Mouse (Mus musculus): ENCODE measurements around the gene Slc20a1. TPM values are rescaled to one million over a fixed set of nuclear protein-coding genes. Genes with fewer than 3 reads are reported as not detected.

Gene Slc20a1
- polyA plus RNA-seq, 1 experiment: 5.6 TPM

DNA sequence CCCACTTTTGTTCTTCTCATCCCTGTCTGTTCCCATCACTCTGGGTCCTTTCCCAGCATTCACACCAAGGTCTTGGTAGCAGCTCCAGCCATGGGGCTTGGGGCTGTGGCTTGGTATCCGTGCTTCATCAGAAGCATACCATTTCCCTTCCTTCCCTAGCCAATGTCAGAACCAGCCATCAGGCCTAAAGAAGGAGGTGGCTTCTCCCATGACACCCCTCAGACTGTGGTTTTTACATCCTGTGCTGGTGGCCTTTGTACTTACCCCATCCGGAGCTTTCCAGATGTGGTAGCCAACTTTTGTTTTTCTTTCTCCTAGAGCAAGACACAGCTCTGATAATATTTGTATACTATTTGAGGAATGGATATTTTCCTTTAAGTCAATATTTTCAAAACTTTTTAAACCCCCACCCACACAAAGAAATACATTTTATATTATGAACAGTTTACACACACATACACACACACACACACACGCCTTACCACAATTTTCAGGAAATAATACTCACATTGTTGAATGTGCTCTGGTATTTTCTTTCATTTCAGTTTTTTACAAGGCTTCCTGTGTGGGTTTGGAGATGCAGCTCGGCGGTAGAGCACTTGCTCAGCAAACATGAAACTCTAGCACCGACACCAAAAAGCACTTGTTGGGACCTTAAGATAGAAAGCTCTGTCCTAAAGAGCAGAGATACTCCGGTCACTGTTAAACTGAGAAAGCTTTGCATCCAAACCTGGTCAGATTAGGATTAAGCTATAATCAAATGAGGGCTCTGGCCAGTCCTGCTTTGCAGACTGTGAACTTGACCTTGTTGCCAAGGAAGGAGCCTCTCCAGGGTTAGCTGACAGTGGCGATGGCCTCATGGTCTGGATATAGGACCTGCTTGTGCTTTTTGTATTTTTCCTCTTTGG lies 18.4 kb upstream of the Slc20a1 start:
- peaks cover 4% of the 10 kb centered on the region; the same call in 1 of the 2 replicates for H3K4me1 ChIP-seq (ENCODE audit: control insufficient read depth, insufficient read depth, insufficient read length, low read length)
- H3K27ac ChIP-seq (replicated peaks; ENCODE audit: low read depth, low read length): 0 out of 2 replicates have a peak overlapping the region, but pooled peaks have one; percentile 50
- H3K4me3 ChIP-seq (ENCODE audit: insufficient read depth, low read depth, low read length): no peak overlapping the region

GRCm38 (mm10) chr2:129181509-129181908 lies 17.1 kb upstream of the Slc20a1 start:
- Histone ChIP-seq H3K4me1 (ENCODE audit: control insufficient read depth, insufficient read depth, insufficient read length, low read length) (peaks cover 4% of the 10 kb centered on the region; the same call in 1 of the 2 replicates), H3K27ac (replicated peaks; ENCODE audit: low read depth, low read length) (no peak overlapping the region), H3K4me3 (ENCODE audit: insufficient read depth, low read depth, low read length) (no peak overlapping the region)

DNA sequence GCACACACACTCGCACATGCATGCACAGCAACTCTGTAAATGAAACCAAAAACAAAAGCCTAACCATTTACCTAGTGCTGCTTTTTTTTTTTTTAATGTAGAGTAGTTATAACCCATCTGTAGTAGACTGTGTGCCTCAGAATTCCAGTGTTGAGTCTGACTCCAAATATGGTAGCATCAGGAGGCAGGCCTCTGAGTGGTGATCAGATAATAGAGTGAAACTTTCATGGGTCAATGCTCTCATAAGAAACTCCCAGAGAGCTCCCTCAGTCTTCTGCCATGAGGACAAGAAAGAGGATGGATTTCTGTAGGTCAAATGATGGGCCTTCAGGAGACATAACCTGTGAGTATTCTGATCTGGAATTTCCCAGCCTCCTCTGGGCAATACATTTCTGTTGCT lies 16.2 kb upstream of the Slc20a1 start:
- H3K4me3 ChIP-seq (ENCODE audit: insufficient read depth, low read depth, low read length): no peak overlapping the region
- no peak overlapping the region for H3K27ac ChIP-seq (replicated peaks; ENCODE audit: low read depth, low read length)

DNA sequence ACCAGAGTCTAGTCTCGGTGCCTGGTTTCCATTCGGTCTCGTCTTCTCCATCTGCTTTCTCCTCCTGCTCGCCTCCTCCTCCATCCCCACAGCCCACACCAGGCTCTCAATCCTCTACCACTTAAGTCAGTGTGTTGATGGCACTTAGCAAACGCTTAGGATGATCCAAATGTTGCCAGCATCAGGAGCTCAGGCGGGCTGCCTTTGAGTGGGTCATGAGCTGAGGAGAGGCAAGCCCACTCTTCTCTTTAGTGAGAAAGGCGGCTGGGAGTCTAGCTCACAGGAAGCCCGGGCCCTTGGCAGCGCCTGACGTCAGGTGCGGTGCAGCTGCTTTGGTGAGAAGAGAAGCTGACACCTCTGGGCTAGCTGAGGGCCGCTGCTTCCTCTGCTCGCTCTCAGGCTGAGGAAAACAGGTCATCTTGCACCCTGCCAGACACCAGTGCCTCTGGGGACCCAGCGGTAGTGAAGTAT lies 15.0 kb upstream of the Slc20a1 start:
- Histone ChIP-seq H3K4me3 (ENCODE audit: insufficient read depth, low read depth, low read length) (no peak overlapping the region), H3K4me1 (ENCODE audit: control insufficient read depth, insufficient read depth, insufficient read length, low read length) (peaks cover 4% of the 10 kb centered on the region; the same call in 1 of the 2 replicates), H3K27ac (replicated peaks; ENCODE audit: low read depth, low read length) (no peak overlapping the region)

More for the DNA sequence above, 16.2 kb upstream of the Slc20a1 start:
- peaks cover 4% of the 10 kb centered on the region; the same call in 1 of the 2 replicates for H3K4me1 ChIP-seq (ENCODE audit: control insufficient read depth, insufficient read depth, insufficient read length, low read length)

DNA sequence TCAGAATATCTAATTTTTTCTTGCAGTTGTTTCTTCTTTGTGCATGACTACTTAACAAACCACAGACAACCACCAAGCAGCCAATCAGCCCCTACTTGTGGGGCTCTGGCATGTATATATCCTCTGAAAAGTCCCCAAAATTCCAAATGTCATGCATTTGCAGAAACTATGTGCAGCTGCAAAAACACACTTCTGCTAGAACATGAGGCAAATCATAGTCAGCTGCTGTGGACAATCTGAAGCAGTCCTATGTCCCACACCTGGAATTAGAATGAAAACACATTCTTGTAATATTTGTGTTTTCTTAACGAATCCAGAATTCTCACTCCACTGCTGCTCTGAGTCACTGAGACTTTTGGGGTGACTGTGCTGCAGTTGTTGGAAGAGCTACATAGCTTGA lies 13.7 kb upstream of the Slc20a1 start:
- Histone ChIP-seq H3K4me1 (ENCODE audit: control insufficient read depth, insufficient read depth, insufficient read length, low read length) (peaks cover 4% of the 10 kb centered on the region; the same call in 1 of the 2 replicates), H3K4me3 (ENCODE audit: insufficient read depth, low read depth, low read length) (no peak overlapping the region), H3K27ac (replicated peaks; ENCODE audit: low read depth, low read length) (no peak overlapping the region)

DNA sequence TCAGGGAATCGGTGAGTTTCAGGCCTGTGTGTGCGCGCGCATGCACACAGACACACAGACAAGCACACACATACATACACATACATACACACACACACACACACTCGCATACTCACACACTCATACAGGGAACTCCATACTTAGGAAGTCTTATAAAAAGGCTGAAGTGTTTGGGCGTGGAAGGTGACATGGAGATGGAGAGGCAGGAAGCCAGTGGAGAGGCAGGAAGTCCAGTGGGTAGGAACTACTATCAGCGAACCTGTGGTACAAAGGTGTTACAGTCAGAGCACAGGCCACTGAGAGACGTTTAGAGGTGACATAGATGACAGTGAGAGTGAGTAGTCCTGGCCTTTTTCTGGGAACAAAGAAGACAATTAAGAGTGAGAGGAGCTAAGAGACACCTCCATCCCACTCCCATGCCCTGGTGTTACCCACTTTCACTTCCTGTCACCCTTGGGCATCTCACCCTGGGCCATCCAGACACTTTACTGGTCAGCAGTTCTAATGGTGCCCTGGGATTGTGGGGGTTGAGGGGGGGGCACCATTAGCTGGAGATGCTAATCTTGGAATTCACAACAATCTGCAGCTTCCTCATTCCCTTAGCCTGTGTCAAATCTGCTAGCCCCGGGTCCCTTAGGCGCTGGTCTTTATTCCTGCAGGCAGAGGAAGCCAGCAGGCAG lies 12.8 kb upstream of the Slc20a1 start:
- no peak overlapping the region for H3K27ac ChIP-seq (replicated peaks; ENCODE audit: low read depth, low read length)
- no peak overlapping the region for H3K4me3 ChIP-seq (ENCODE audit: insufficient read depth, low read depth, low read length)
- peaks cover 4% of the 10 kb centered on the region; the same call in 1 of the 2 replicates for H3K4me1 ChIP-seq (ENCODE audit: control insufficient read depth, insufficient read depth, insufficient read length, low read length)

DNA sequence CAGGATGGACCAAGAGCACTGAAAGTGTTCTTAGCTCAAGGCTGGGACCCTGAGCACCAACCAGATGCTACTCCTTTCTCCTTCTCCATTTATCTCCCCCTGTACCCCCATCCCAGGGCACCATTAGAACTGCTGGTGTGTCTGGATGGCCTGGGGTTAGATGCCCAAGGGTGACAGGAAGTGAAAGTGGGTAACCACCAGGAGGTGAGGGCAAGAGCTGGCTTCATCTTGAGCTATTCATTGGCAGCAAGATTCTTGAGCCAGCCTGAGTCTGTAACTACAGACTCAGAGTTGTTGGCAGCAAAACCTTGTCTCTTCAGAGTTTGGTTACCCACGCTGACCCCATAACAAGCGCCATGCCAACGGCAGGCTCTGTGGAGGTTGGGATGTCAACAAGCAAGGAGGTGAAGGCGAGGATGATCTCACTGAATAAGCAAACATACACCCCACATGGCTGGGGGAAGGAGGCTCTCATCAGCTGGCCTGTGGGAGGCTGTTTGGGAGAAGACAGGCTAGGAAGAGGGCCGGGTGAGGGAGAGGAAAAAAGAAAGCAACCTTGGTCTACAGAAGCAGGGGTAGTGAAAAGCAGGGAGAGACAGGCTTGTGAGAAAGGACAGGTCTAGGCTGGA lies 12.2 kb upstream of the Slc20a1 start:
- Histone ChIP-seq H3K4me3 (ENCODE audit: insufficient read depth, low read depth, low read length) (no peak overlapping the region), H3K4me1 (ENCODE audit: control insufficient read depth, insufficient read depth, insufficient read length, low read length) (peaks cover 4% of the 10 kb centered on the region; the same call in 1 of the 2 replicates), H3K27ac (replicated peaks; ENCODE audit: low read depth, low read length) (no peak overlapping the region)

DNA sequence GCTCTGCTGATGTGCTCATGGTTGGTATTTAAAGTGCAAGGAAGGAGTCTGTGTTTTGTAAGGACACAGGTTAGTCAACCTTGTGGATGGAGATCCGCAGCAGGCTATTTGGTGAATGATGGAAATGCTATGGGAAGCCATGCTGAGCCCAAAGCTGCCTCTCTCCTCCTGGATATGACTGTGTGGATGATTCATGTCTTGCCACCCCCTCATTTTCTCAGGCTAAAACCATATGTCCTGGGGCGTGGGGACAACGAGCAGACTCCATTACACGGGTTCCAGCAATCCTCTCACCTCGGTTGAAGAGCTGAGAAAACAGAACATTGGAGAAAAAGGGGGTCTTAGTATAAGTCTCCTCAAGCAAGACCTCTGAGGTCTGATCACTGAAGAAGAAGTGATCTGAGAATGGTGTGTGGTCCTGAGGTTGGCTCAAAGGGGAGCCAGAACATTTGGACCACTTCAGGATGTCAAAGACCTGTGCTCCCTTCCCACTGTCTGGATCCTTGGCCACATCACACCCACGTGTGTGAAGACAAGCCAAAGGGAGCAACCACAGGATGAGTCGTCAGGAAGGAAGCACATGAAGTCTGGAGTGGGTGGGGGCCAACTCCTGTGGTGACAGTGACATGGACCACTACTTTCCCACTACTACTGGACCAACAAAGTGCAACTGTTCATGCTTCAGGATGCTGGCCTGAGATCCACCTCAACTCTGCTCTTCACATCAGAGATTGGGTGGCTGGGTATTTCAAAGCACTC lies 6.0 kb upstream of the Slc20a1 start:
- Histone ChIP-seq H3K27ac (replicated peaks; ENCODE audit: low read depth, low read length) (no peak overlapping the region), H3K4me1 (ENCODE audit: control insufficient read depth, insufficient read depth, insufficient read length, low read length) (peaks cover 2% of the 10 kb centered on the region; the same call in 1 of the 2 replicates), H3K4me3 (ENCODE audit: insufficient read depth, low read depth, low read length) (no peak overlapping the region)

DNA sequence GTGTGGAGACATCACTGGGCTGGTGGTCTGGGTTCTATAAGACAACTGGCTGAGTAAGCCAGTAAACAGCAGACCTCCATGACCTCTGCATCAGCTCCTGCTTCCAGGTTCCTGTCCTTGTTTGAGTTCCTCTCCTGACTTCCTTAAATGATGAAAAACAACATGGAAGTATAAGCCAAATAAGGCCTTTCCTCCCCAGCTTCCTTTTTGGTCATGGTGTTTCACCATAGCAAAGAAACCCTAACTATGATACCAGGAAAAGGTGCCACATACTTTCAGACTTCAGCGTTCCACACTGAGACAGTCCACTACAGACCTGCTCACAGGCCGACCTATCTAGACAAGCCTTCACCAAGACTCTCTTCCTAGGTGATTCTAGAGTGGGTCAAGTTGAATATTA lies 2.2 kb upstream of the Slc20a1 start:
- H3K4me3 ChIP-seq (ENCODE audit: insufficient read depth, low read depth, low read length): no peak overlapping the region
- H3K4me1 ChIP-seq (ENCODE audit: control insufficient read depth, insufficient read depth, insufficient read length, low read length): peaks cover 2% of the 10 kb centered on the region; the same call in 1 of the 2 replicates
- H3K27ac ChIP-seq (replicated peaks; ENCODE audit: low read depth, low read length): no peak overlapping the region

DNA sequence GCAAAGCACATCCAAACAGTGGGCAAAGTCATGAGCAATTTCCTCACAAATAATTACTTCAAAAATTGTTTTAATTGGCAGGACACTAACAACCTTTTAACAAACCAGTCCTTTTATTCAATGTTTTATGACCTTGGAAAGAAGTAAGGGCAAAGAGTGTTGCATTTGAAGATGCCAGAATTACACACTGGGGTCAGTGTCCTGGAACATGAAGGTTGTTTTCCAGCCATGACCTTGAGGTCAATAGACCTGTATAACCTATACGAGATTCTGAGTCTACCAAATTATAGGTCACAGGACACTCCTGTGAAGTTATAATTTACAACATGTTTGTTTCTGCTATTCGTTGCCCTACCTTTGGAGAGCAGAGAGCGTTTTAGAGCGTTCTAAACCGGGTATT lies 1.4 kb upstream of the Slc20a1 start:
- Histone ChIP-seq H3K27ac (replicated peaks; ENCODE audit: low read depth, low read length) (no peak overlapping the region), H3K4me1 (ENCODE audit: control insufficient read depth, insufficient read depth, insufficient read length, low read length) (peaks cover 2% of the 10 kb centered on the region; the same call in 1 of the 2 replicates), H3K4me3 (ENCODE audit: insufficient read depth, low read depth, low read length) (no peak overlapping the region)

DNA sequence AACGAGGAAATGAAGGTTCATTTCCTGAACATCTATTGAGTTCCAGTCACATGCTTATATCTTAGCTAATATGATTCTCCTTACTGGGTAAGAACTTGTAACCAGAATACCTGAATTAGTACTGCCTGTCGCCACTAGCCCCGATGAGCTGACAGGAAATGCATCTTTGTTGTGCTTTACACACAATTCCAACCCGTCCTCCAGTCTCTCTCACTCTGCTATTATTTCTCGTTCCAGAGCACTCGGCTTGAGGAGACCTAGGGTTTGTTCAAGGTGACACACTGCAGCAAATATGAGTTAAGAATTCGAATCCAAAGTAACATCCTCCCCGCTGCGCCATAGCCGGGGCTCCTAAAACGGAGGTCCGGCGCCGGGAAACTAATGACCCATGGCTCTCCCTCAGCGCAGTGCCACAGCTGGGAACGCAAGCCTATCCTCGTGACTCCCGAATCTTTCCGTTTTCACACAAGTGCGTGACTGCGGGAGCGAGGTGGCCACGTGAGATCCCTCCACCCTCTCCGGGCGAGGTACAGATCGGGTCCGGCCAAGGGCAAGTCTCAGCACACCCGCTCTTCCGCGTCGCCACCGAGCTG lies 625 bp upstream of the Slc20a1 start:
- Histone ChIP-seq H3K4me1 (ENCODE audit: control insufficient read depth, insufficient read depth, insufficient read length, low read length) (peaks cover 2% of the 10 kb centered on the region; the same call in 1 of the 2 replicates), H3K4me3 (ENCODE audit: insufficient read depth, low read depth, low read length) (peak overlapping the region; percentile 80), H3K27ac (replicated peaks; ENCODE audit: low read depth, low read length) (peak overlapping the region; percentile 93)

DNA sequence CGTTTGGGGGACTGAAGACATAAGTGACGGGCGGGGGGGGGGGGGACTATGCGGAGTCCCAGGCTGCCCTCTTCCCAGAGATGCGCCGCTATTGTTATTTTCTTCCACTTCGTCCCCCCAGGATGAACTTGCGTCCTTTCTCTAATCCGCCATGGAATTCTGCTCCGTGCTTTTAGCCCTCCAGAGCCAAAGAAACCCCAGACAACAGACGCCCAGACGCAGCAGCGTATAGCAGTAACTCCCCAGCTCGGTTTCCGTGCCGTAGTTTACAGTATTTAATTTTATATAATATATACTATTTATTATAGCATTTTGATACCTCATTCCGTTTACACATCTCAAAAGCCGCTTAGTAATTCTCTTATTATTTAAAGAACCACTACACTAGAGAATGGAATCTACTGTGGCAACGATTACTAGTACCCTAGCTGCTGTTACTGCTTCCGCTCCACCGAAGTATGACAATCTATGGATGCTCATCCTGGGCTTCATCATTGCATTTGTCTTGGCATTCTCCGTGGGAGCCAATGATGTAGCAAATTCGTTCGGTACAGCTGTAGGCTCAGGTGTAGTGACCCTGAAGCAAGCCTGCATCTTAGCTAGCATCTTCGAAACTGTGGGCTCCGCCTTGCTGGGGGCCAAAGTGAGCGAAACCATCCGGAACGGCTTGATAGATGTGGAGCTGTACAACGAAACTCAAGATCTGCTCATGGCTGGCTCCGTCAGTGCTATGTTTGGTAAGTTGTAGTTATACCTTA lies 943 bp downstream of the Slc20a1 start:
- peak overlapping the region; percentile 55 for H3K4me3 ChIP-seq (ENCODE audit: insufficient read depth, low read depth, low read length)
- H3K4me1 ChIP-seq (ENCODE audit: control insufficient read depth, insufficient read depth, insufficient read length, low read length): peaks cover 2% of the 10 kb centered on the region; the same call in 1 of the 2 replicates
- no peak overlapping the region for H3K27ac ChIP-seq (replicated peaks; ENCODE audit: low read depth, low read length)

GRCm38 (mm10) chr2:129205000-129205399 lies 6.4 kb downstream of the Slc20a1 start:
- no peak overlapping the region for H3K27ac ChIP-seq (replicated peaks; ENCODE audit: low read depth, low read length)
- H3K4me3 ChIP-seq (ENCODE audit: insufficient read depth, low read depth, low read length): no peak overlapping the region
- H3K4me1 ChIP-seq (ENCODE audit: control insufficient read depth, insufficient read depth, insufficient read length, low read length): no peaks in the 10 kb centered on the region
